Mouse (Mus musculus) natural killer cell, adult 2 months (primary cell): ENCODE measurements around the gene Ak2.

ENCODE experiments used
- DNase-seq, 2 experiments: peaks; one replicate each; pipeline ENCODE4 v3.0.0; 2022; ENCODE audit warnings: low spot score in 2 of 2

Gene Ak2

GRCm38 (mm10) chr4:129047721-129048421, 56.1 kb downstream of the Ak2 start:
- no peak for DNase-seq

GRCm38 (mm10) chr4:129048501-129049305, 56.9 kb downstream of the Ak2 start:
- no peak for DNase-seq

GRCm38 (mm10) chr4:129049306-129050011, 57.7 kb downstream of the Ak2 start:
- DNase-seq, result no peak

- no peak for DNase-seq
These were observed 58.6 kb downstream of the Ak2 start for GRCm38 (mm10) chr4:129050365-129050764.

DNA sequence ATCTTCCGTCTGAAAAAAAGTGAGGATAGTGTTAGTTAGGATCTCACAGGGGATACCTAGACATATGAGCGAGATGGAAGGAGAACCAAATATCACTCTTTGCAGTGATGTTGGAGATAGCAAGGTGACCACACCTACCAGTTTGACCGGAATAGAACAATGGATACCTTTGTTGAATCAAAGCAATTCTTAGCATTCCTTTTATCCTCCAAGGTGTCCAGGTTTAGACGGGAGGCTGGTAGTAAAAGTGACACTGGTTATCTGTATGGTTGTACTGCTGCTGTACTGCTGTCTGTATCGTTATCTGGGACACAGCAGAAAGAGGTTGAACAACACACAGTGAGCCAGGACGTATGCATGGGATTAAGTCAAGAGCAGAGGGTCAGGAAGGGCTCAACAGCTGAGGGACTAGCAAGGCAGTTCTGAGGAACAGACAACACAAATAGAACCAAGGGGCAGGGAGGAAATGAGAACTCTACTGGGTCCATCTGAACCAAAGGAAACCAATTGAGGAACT, 59.2 kb downstream of the Ak2 start:
- DNase-seq, result no peak

- DNase-seq, result no peak
These were observed 59.9 kb downstream of the Ak2 start for GRCm38 (mm10) chr4:129051461-129052183.

DNA sequence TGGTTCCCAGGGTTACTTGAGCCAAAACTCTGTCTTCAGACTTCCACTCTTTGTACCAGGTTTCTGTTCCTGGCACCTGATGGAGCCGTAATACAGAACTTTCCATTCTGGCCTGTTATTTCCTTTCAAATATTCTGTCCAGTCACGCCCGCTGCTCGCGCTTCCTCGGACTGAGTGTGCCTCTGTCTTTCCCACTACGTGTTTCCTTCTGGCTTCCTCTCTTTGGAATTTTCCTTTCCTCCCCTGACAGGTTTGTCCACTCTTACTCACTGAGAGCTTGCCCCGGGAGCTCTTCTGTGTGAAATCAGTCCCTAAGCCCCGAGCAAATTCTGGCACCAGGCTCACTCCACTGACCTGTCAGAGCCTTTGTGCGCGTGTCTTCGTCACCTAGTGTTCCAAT, 63.0 kb downstream of the Ak2 start:
- DNase-seq, result no peak

GRCm38 (mm10) chr4:129055562-129055961, 63.8 kb downstream of the Ak2 start:
- DNase-seq, result no peak

DNA sequence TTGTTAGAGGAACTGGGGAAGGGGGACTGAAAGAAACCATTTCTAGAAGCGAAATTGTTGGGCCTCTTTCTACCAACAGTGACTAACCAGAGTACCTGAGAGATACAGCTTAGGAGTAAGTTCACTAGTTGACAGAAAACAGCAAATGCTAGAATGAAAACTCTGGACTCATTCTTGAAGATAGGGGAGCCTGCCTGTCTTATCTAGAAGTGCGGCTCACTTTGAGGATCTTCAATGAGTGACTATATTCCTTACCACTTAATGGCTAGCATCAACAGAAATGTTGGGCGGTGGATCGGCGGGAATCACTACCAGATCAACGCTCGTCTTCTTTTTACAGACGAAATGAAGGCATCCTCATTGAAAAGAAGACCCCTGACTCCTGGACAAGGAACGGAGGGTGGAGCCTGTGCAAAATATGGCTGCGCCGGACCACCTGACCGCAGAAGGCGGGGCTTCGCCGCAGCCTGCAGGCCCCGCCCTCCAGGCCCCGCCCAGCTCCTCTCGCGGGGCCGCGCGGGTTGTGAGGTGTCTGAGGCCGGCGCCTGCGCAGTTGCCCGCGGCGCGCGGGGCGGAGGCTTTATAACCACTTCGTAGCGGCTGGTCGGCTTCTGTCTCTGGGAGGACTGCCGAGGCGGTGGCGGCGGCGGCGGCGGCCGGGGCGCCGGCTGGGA, 65.9 kb downstream of the Ak2 start:
- peak; percentile 92 to 95 for DNase-seq

GRCm38 (mm10) chr4:129058207-129059092, 66.7 kb downstream of the Ak2 start, which contains the start of gene Rnf19b:
Gene Rnf19b, plus strand, starts transcription at chr4:129058271.
- DNase-seq, result peak; percentile 27 to 38

- peak; percentile 37 to 39 for DNase-seq
These were observed 67.4 kb downstream of the Ak2 start for GRCm38 (mm10) chr4:129059125-129059551.

DNA sequence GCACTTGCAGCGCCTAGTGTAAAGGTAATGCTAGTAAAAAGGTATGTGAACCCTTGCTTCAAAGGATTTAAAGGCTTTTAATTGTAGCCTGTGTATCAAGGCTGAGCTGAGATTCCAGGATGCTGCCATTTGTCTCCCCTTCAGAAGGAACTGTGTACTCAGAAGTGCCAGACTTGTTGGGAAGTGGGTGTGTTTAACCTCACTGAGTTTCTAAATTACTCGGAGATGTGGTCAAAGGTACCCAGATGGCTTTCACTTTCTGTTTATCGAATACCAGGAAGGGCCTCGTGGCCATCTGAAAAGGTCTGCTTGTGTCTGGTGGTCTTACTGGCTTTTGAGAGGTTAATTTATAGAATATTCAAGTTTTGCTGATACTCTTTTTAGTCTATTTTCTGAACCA, 68.2 kb downstream of the Ak2 start:
- DNase-seq, result peak; percentile 36 to 56
